ENCODE assay signal across 11 mouse cellular contexts in genomic region chr3:35923495-35923894, GRCm38 (mm10). TPM values are rescaled to one million over a fixed set of nuclear protein-coding genes. Genes with fewer than 3 reads are reported as not detected.
A peak's percentile ranks its signal among the peaks of the same experiment; 100 is the strongest.
DNase-seq lines count a peak whose midpoint lies in the region; ATAC-seq and TF ChIP-seq lines count a peak whose summit lies in the region.
"Had no signal": no experiment of that assay in that cellular context is flagged by ENCODE, and none has a peak within 500 bp of the region (broad histone marks: within the 10 kb centered on the region; RNA-seq: fewer than 3 reads in every experiment).

No protein-coding gene starts in this region.

- ATAC-seq in heart, embryonic 11.5 days (replicated peaks; ENCODE audit: insufficient number of reproducible peaks, low FRiP score, low TSS enrichment) = peak; percentile 93
- ATAC-seq in liver, embryonic 15.5 days (ENCODE audit: insufficient read depth) = peak; percentile 99

- H3K4me2 ChIP-seq in heart, embryonic 11.5 days = peak overlapping the region; percentile 36
- peak overlapping the region; percentile 74 for H3K4me2 ChIP-seq in liver, embryonic 15.5 days

- WGBS in heart, embryonic 11.5 days (ENCODE audit: insufficient replicate concordance) = 19% methylated on average over 7 of the region's 7 CpGs
- WGBS in thymus, adult 2 months = 22% methylated on average over 7 of the region's 7 CpGs
- WGBS in liver, embryonic 15.5 days (ENCODE audit: insufficient replicate concordance) = 11% methylated on average over 7 of the region's 7 CpGs

- TF ChIP-seq CTCF in thymus, adult 2 months (IDR thresholded peaks at IDR 0.05; ENCODE audit: borderline replicate concordance, control insufficient read depth, extremely low read depth, insufficient read depth, low read length, poor library complexity) = no peak

- no peak overlapping the region for H3K4me3 ChIP-seq in heart, embryonic 11.5 days (ENCODE audit: low read depth, low read length)
- no peak overlapping the region for H3K4me3 ChIP-seq in thymus, adult 2 months (ENCODE audit: control insufficient read depth, insufficient read depth, low read length)
- H3K4me3 ChIP-seq in liver, embryonic 15.5 days (replicated peaks) = peak overlapping the region; percentile 46

- DNase-seq in heart, postnatal 25 days (ENCODE audit: low spot score) = no peak
- DNase-seq in thymus, postnatal 4 days = peak; percentile 19
- DNase-seq in thymus, adult 2 months = no peak
- peak; percentile 14 for DNase-seq in yolk sac, embryonic 10.5 days (ENCODE audit: low spot score)
- DNase-seq in urinary bladder, postnatal 36 days (ENCODE audit: low spot score in 2 of 2) = no peak
- no peak for DNase-seq in kidney, adult 11 months
- DNase-seq: kidney, adult 18-20 months; lung, adult 2 months; thymus, postnatal 36 days had no signal

- peak overlapping the region; percentile 60 for H3K27ac ChIP-seq in heart, embryonic 11.5 days (ENCODE audit: low read depth, low read length)
- no peak overlapping the region for H3K27ac ChIP-seq in thymus, adult 2 months (ENCODE audit: control insufficient read depth, insufficient read depth, low read length)
- peak overlapping the region; percentile 99 for H3K27ac ChIP-seq in liver, embryonic 15.5 days (replicated peaks)

- H3K9me3 ChIP-seq in heart, embryonic 11.5 days (replicated peaks; ENCODE audit: control insufficient read depth, low read length) = no peaks in the 10 kb centered on the region
- no peaks in the 10 kb centered on the region for H3K9me3 ChIP-seq in liver, embryonic 15.5 days (replicated peaks)

- peak overlapping the region; percentile 2; the same call in 1 of the 2 replicates for H3K9ac ChIP-seq in heart, embryonic 11.5 days (ENCODE audit: low read depth, low read length)
- H3K9ac ChIP-seq in liver, embryonic 15.5 days = peak overlapping the region; percentile 61

- intact Hi-C loops in heart, postnatal 25 days (cut with DNase I) = no loop called here

- no peaks in the 10 kb centered on the region for H3K36me3 ChIP-seq in heart, embryonic 11.5 days (ENCODE audit: control insufficient read depth, insufficient read depth, low read length)
- H3K36me3 ChIP-seq in thymus, adult 2 months (ENCODE audit: control insufficient read depth, insufficient read depth, low read length) = no peaks in the 10 kb centered on the region
- peaks cover 11% of the 10 kb centered on the region for H3K36me3 ChIP-seq in liver, embryonic 15.5 days (replicated peaks)

- peaks cover 28% of the 10 kb centered on the region for H3K4me1 ChIP-seq in heart, embryonic 11.5 days (ENCODE audit: control insufficient read depth, insufficient read depth, low read length)
- H3K4me1 ChIP-seq in thymus, adult 2 months (replicated peaks; ENCODE audit: control insufficient read depth, insufficient read depth, low read length) = peaks cover 8% of the 10 kb centered on the region
- H3K4me1 ChIP-seq in liver, embryonic 15.5 days (replicated peaks) = peaks cover 66% of the 10 kb centered on the region

- TF ChIP-seq POLR2A in thymus, adult 2 months (IDR thresholded peaks at IDR 0.05; ENCODE audit: control insufficient read depth, extremely low read depth, insufficient read depth, low read length, poor library complexity) = no peak

- no peaks in the 10 kb centered on the region for H3K27me3 ChIP-seq in heart, embryonic 11.5 days (ENCODE audit: control insufficient read depth, insufficient read depth, low read length)
- no peaks in the 10 kb centered on the region for H3K27me3 ChIP-seq in thymus, adult 2 months (ENCODE audit: control insufficient read depth, insufficient read depth, low read length)
- no peaks in the 10 kb centered on the region for H3K27me3 ChIP-seq in liver, embryonic 15.5 days

RNA-seq across cellular contexts. Expression of gene Dcun1d1, which starts 13.8 kb away (rescaled TPM):
- 76.9 and 86.7 TPM in 2 replicates for polyA plus RNA-seq in heart, embryonic 11.5 days (2014; fragmentation: Nextera tagmentation; extraction: Ambion mirVana)
- 10 to 100 TPM; 55.8 to 59.2 TPM for total RNA-seq in heart, postnatal 25 days (2021)
- 5.0 and 6.2 TPM in 2 replicates for polyA plus RNA-seq in thymus, adult 2 months (2012; rRNA removed)
- 85.6 and 91.5 TPM in 2 replicates for polyA plus RNA-seq in liver, embryonic 15.5 days (2015; fragmentation: Nextera tagmentation; extraction: Ambion mirVana)

Comparison
In these comparisons a context has a peak if more than half of its experiments do, and no peak if none do; other contexts are left out.
1. DNase-seq: peak in thymus, postnatal 4 days (single experiment) and yolk sac, embryonic 10.5 days (single experiment); none in heart, postnatal 25 days (single experiment), thymus, adult 2 months (single experiment), urinary bladder, postnatal 36 days (0 of 2) and kidney, adult 11 months (single experiment).
2. RNA of gene Dcun1d1, which starts 13.8 kb away (polyA plus RNA-seq): 85.6 to 91.5 TPM in liver, embryonic 15.5 days and 76.9 to 86.7 TPM in heart, embryonic 11.5 days; 5.0 to 6.2 TPM in thymus, adult 2 months; every median in the first group is over 10 times any median in the second.